Mouse (Mus musculus) gastrocnemius, postnatal 36 days (tissue): ENCODE data around the gene Hoxd10. TPM values are rescaled to one million over a fixed set of nuclear protein-coding genes. Genes with fewer than 3 reads are reported as not detected.

Experiments used
- DNase-seq, 2 experiments: peaks; one replicate each; pipeline ENCODE4 v3.0.0; 2022
- intact Hi-C: fragments of 180-260 bp; cut with DNase I; formaldehyde crosslinking; loops from one replicate; pipeline ENCODE4 v1.15.1; 2025
- microRNA-seq, 2 experiments: library from miRNA; unstranded; fragments of <30 nt; microRNA quantifications; one replicate each; pipeline ENCODE4 v1.2.0; 2021
- total RNA-seq, 2 experiments: library from RNA; stranded (reverse); gene quantifications; 2 replicates each; pipeline ENCODE4 v1.2.3; 2021

Hoxd10 gene
- total RNA-seq, 2 experiments from 2014 or later = 3.8 to 4.6 TPM

GRCm38 (mm10) chr2:74736688-74737577, 45.2 kb downstream of the Hoxd10 start:
- intact Hi-C loops = no loop called here
- no peak for DNase-seq

- intact Hi-C loops = no loop called here
- no peak for DNase-seq
Measured at GRCm38 (mm10) chr2:74737578-74738070, 45.9 kb downstream of the Hoxd10 start.

- intact Hi-C loops = no loop called here
- DNase-seq = no peak
Measured at GRCm38 (mm10) chr2:74738623-74739475, 47.1 kb downstream of the Hoxd10 start.

- intact Hi-C loops = no loop called here
- DNase-seq = no peak
Measured at GRCm38 (mm10) chr2:74739476-74739800, 47.7 kb downstream of the Hoxd10 start.

GRCm38 (mm10) chr2:74739869-74740268, 48.1 kb downstream of the Hoxd10 start:
- intact Hi-C loops = no loop called here
- no peak for DNase-seq

GRCm38 (mm10) chr2:74740311-74741091, 48.8 kb downstream of the Hoxd10 start:
- intact Hi-C loops = no loop called here
- DNase-seq = no peak

GRCm38 (mm10) chr2:74741252-74741978, 49.7 kb downstream of the Hoxd10 start:
- DNase-seq = no peak
- intact Hi-C loops = no loop called here

GRCm38 (mm10) chr2:74741979-74742277, 50.2 kb downstream of the Hoxd10 start:
- intact Hi-C loops = no loop called here
- DNase-seq = no peak

Small RNAs within 50 kb of the gene (microRNA-seq; reads per million reads assigned to microRNA genes)
- gene Gm44463 (0 reads per million in 2 experiments), gene Mir10b (17,226 to 26,347 reads per million in 2 experiments)

Other genes starting within 250 kb of the Hoxd10 start
- 10 to 100 TPM; 47.6 to 50.4 TPM for gene Lnpk, start 112.5 kb upstream of the Hoxd10 start, total RNA-seq
- not detected for gene Evx2, start 32.4 kb upstream of the Hoxd10 start, total RNA-seq
- gene Hoxd13, start 23.6 kb upstream of the Hoxd10 start, total RNA-seq = not detected
- not detected for gene Hoxd12, start 16.9 kb upstream of the Hoxd10 start, total RNA-seq
- not detected for gene Hoxd11, start 12.4 kb upstream of the Hoxd10 start, total RNA-seq
- gene Hoxd9, start 5.8 kb downstream of the Hoxd10 start, total RNA-seq = 10 to 100 TPM; 16.7 to 16.8 TPM
- 10 to 100 TPM; 38.1 to 38.5 TPM for gene Hoxd8, start 12.7 kb downstream of the Hoxd10 start, total RNA-seq
- gene Hoxd3, start 20.0 kb downstream of the Hoxd10 start, total RNA-seq = under 1 TPM in 1 of 2 experiments, not detected in 1; 0.32 TPM
- gene Hoxd4, start 20.0 kb downstream of the Hoxd10 start, total RNA-seq = 1 to 10 TPM; 1.1 to 1.5 TPM
- under 1 TPM in 1 of 2 experiments, not detected in 1; 0.12 TPM for gene Gm28230, start 34.8 kb downstream of the Hoxd10 start, total RNA-seq
- not detected for gene Hoxd1, start 71.1 kb downstream of the Hoxd10 start, total RNA-seq
- gene Mtx2, start 133.9 kb downstream of the Hoxd10 start, total RNA-seq = 10 to 100 TPM; 26.1 to 32.9 TPM